Mouse (Mus musculus) midbrain, embryonic 14.5 days (tissue): ENCODE results near the gene Acp2. TPM values are rescaled to one million over a fixed set of nuclear protein-coding genes. Genes with fewer than 3 reads are reported as not detected.

ENCODE experiments used
- ATAC-seq: fragments of 200-750 bp; cut with Nextera tagmentation; 2 replicates; pipeline ENCODE4 v1.8.0; 2017; ENCODE audit warnings: moderate number of reproducible peaks, moderate library complexity; ENCODE audit not compliant: low FRiP score, low TSS enrichment
- DNase-seq: peaks from one replicate; pipeline ENCODE4 v3.0.0-alpha.2; 2015
- H3K27ac ChIP-seq: fragments of 300-500 bp; sonication (generic); replicated peaks from 2 replicates; pipeline ENCODE4 v1.5.1; 2014; ENCODE audit warnings: mild to moderate bottlenecking, low read depth, low read length, moderate library complexity
- H3K27me3 ChIP-seq: fragments of 300-500 bp; sonication (generic); 2 replicates; pipeline ENCODE4 v1.6.1; 2014; ENCODE audit warnings: low read length, control low read depth, mixed read lengths; ENCODE audit not compliant: control insufficient read depth, insufficient read depth
- H3K36me3 ChIP-seq: fragments of 300-500 bp; sonication (generic); 2 replicates; pipeline ENCODE4 v1.6.1; 2014; ENCODE audit warnings: low read length, control low read depth; ENCODE audit not compliant: control insufficient read depth, insufficient read depth
- H3K4me1 ChIP-seq: fragments of 300-500 bp; sonication (generic); 2 replicates; pipeline ENCODE4 v1.6.1; 2014; ENCODE audit warnings: mild to moderate bottlenecking, antibody characterized with exemption, low read length, control low read depth; ENCODE audit not compliant: control insufficient read depth, insufficient read depth
- H3K4me2 ChIP-seq: fragments of 300-500 bp; sonication (generic); 2 replicates; pipeline ENCODE4 v1.6.1; 2014; ENCODE audit warnings: mild to moderate bottlenecking, low read length, moderate library complexity
- H3K4me3 ChIP-seq: fragments of 300-500 bp; sonication (generic); replicated peaks from 2 replicates; pipeline ENCODE4 v1.5.1; 2014; ENCODE audit warnings: low read depth, low read length
- H3K9ac ChIP-seq: fragments of 300-500 bp; sonication (generic); replicated peaks from 2 replicates; pipeline ENCODE4 v1.6.1; 2014; ENCODE audit warnings: mild to moderate bottlenecking, low read length, moderate library complexity
- H3K9me3 ChIP-seq: fragments of 300-500 bp; sonication (generic); 2 replicates; pipeline ENCODE4 v1.6.1; 2016; ENCODE audit warnings: low read length, control low read depth, mixed read lengths; ENCODE audit not compliant: control insufficient read depth
- WGBS: fragments of 180-500 bp; shearing (Covaris S2); extraction: QIAGEN DNeasy Blood & Tissue Kit; methylation state at CpG from one replicate; pipeline ENCODE4 v1.1.7; 2014; 5-methylcytosine and 5-hydroxymethylcytosine counted together
- polyA plus RNA-seq: library from polyadenylated mRNA; unstranded; fragments of >200 nt; fragmentation: Nextera tagmentation; extraction: Ambion mirVana; gene quantifications from 2 replicates; pipeline ENCODE4 v1.2.1, GENCODE M21; 2014

Acp2 gene
- polyA plus RNA-seq, 1 experiment from 2014 or later: 50.8 TPM

- Histone ChIP-seq H3K4me1 (no peaks in the 10 kb centered on the region), H3K9ac (no peak overlapping the region), H3K27me3 (no peaks in the 10 kb centered on the region), H3K9me3 (no peaks in the 10 kb centered on the region), H3K27ac (no peak overlapping the region), H3K4me2 (no peak overlapping the region), H3K36me3 (no peaks in the 10 kb centered on the region), H3K4me3 (no peak overlapping the region)
- ATAC-seq: no peak
- DNase-seq: no peak
- 78% methylated on average over 5 of the region's 5 CpGs for WGBS
These were observed 39.9 kb downstream of the Acp2 start for GRCm38 (mm10) chr2:91242547-91242946.

GRCm38 (mm10) chr2:91243416-91243815 lies 40.7 kb downstream of the Acp2 start:
- H3K4me2 ChIP-seq: no peak overlapping the region
- H3K9ac ChIP-seq: no peak overlapping the region
- 56% methylated on average over 3 of the region's 3 CpGs for WGBS
- ATAC-seq (no peak), DNase-seq (peak; percentile 19)
- no peak overlapping the region for H3K4me3 ChIP-seq
- H3K4me1 ChIP-seq: no peaks in the 10 kb centered on the region
- H3K27ac ChIP-seq: no peak overlapping the region
- H3K9me3 ChIP-seq: no peaks in the 10 kb centered on the region
- no peaks in the 10 kb centered on the region for H3K27me3 ChIP-seq
- H3K36me3 ChIP-seq: no peaks in the 10 kb centered on the region

DNA sequence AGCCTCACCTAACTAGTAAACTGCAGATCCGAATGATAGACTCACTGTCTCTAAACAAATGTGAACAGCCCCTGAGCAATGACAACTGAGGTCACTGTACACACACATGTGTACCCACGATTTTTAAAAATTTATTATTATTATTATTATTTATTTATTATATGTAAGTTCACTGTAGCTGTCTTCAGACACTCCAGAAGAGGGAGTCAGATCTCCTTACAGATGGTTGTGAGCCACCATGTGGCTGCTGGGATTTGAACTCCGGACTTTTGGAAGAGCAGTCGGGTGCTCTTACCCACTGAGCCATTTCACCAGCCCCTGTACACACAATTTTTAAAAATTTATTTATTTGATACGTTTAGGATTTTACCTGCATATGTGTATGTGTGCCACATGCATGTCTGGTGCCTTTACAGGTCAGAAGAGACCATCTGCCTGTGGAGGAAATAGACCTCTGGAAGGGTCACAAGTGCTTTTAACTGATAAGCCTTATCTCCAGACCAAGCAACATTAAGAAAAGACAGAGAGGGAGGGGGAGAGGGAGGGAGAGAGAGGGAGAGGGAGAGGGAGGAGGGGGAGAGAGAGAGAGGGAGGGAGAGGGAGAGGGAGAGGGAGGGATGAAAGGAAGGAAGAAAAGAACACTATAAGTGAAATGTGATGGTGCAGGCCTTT lies 42.0 kb downstream of the Acp2 start:
- no peaks in the 10 kb centered on the region for H3K9me3 ChIP-seq
- H3K4me2 ChIP-seq: no peak overlapping the region
- H3K9ac ChIP-seq: no peak overlapping the region
- H3K4me3 ChIP-seq: no peak overlapping the region
- H3K27ac ChIP-seq: no peak overlapping the region
- 84% methylated on average over 5 of the region's 5 CpGs for WGBS
- ATAC-seq: no peak
- H3K36me3 ChIP-seq: no peaks in the 10 kb centered on the region
- H3K27me3 ChIP-seq: no peaks in the 10 kb centered on the region
- no peaks in the 10 kb centered on the region for H3K4me1 ChIP-seq
- DNase-seq: no peak

GRCm38 (mm10) chr2:91248366-91248765 lies 45.7 kb downstream of the Acp2 start:
- no peak for ATAC-seq
- H3K27ac ChIP-seq: no peak overlapping the region
- no peaks in the 10 kb centered on the region for H3K27me3 ChIP-seq
- no peak for DNase-seq
- H3K4me3 ChIP-seq: no peak overlapping the region
- 92% methylated on average over 4 of the region's 4 CpGs for WGBS
- no peak overlapping the region for H3K4me2 ChIP-seq
- no peaks in the 10 kb centered on the region for H3K9me3 ChIP-seq
- H3K9ac ChIP-seq: no peak overlapping the region
- H3K4me1 ChIP-seq: no peaks in the 10 kb centered on the region
- no peaks in the 10 kb centered on the region for H3K36me3 ChIP-seq

GRCm38 (mm10) chr2:91252001-91252400 lies 49.3 kb downstream of the Acp2 start:
- Histone ChIP-seq H3K4me1 (peaks cover 16% of the 10 kb centered on the region), H3K9me3 (no peaks in the 10 kb centered on the region), H3K27me3 (0 out of 2 replicates have a peak, but pooled peaks cover 6% of the 10 kb centered on the region), H3K36me3 (no peaks in the 10 kb centered on the region), H3K27ac (no peak overlapping the region), H3K4me2 (no peak overlapping the region), H3K4me3 (no peak overlapping the region), H3K9ac (no peak overlapping the region)
- no peak for ATAC-seq
- DNase-seq: no peak
- whole genome bisulfite sequencing: 82% methylated on average over 4 of the region's 4 CpGs

DNA sequence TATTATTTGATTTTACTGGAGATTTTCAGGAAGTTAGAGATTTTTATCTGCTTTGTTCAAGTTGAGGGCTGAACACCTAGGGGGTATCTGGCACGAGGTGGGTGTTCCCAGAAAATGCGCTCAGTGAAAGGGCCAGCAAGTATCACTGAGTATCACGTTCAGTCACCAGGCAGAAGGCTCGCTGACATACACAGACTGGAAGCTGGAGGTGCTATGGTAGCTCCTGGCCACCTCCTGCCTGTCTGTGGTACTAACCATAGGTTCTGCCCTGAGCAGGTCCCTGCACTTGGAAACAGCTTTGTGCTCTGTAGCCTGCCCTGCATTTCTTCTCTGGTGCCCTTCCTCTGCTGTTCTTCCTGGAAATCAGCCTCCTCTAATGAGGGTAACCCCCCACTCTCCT lies 49.8 kb downstream of the Acp2 start:
- no peak overlapping the region for H3K9ac ChIP-seq
- no peak overlapping the region for H3K4me3 ChIP-seq
- no peak for DNase-seq
- H3K27ac ChIP-seq: no peak overlapping the region
- H3K36me3 ChIP-seq: no peaks in the 10 kb centered on the region
- H3K27me3 ChIP-seq: 0 out of 2 replicates have a peak, but pooled peaks cover 7% of the 10 kb centered on the region
- H3K4me1 ChIP-seq: peaks cover 21% of the 10 kb centered on the region
- WGBS: 59% methylated on average over 4 of the region's 4 CpGs
- H3K9me3 ChIP-seq: no peaks in the 10 kb centered on the region
- ATAC-seq: no peak
- no peak overlapping the region for H3K4me2 ChIP-seq

- Histone ChIP-seq H3K4me2 (no peak overlapping the region), H3K9me3 (no peaks in the 10 kb centered on the region), H3K27me3 (peaks cover 10% of the 10 kb centered on the region; the same call in 1 of the 2 replicates), H3K27ac (no peak overlapping the region), H3K4me3 (no peak overlapping the region), H3K9ac (no peak overlapping the region), H3K36me3 (no peaks in the 10 kb centered on the region), H3K4me1 (peaks cover 23% of the 10 kb centered on the region)
- WGBS: 32% methylated on average over 8 of the region's 8 CpGs
- peak; percentile 38 for DNase-seq
- ATAC-seq: no peak
These were observed 52.2 kb downstream of the Acp2 start for GRCm38 (mm10) chr2:91254725-91255380.

DNA sequence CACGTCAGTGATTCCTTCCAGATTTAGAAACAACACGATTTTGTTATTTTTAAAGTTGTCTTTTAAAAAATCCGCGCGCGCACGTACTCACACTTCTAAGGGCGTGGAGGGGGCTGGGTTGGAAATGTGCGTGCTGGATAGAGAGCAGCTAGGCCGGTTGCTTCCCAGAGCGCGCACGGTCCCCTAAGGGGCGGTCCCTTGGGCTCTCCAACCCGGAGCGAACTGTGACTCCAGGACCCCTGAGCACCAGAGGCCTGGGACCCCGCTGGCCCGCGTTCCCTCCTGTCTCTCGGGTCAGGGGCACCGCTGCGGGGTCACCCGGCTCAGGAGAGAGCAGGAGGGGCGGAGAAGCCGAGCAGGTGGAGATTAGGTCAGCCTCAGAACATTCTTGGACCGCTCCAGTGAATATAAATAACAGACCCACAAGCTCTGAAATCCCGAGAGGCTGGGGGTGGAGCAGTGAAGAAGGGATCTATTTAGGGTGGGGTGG lies 53.0 kb downstream of the Acp2 start, which contains the start of gene Pacsin3:
Gene Pacsin3 (plus strand): TSS at position 294 of the 490 bp plus-strand sequence.
- ATAC-seq: peak; percentile 11; the same call in 1 of the 2 replicates
- Histone ChIP-seq H3K9ac (peak within 1 kb of the TSS; percentile 56), H3K4me1 (peaks cover 23% of the 10 kb centered on the region), H3K27me3 (peaks cover 10% of the 10 kb centered on the region; the same call in 1 of the 2 replicates), H3K4me2 (peak within 1 kb of the TSS; percentile 99), H3K27ac (no peak within 1 kb of the TSS), H3K4me3 (peak within 1 kb of the TSS; percentile 50), H3K36me3 (no peaks in the 10 kb centered on the region), H3K9me3 (no peaks in the 10 kb centered on the region)
- peak; percentile 55 for DNase-seq
- 1% methylated on average over 27 of the region's 27 CpGs for WGBS
